Mouse (Mus musculus) liver, adult 2 months (tissue): ENCODE data around the gene Gstm4. TPM values are rescaled to one million over a fixed set of nuclear protein-coding genes. Genes with fewer than 3 reads are reported as not detected.

ENCODE experiments used
- DNase-seq: peaks from one replicate; pipeline ENCODE4 v3.0.0-alpha.2; 2011; ENCODE audit warnings: low read depth, low spot score; ENCODE audit errors: extremely low read depth
- H3K27ac ChIP-seq: fragments of 200-500 bp; replicated peaks from 2 replicates; pipeline ENCODE4 v1.5.1; 2012; ENCODE audit warnings: low read depth, mild to moderate bottlenecking, control low read depth, inconsistent platforms, low read length; ENCODE audit not compliant: insufficient read depth
- H3K27me3 ChIP-seq: fragments of 200-500 bp; 2 replicates; pipeline ENCODE4 v1.6.1; 2012; ENCODE audit warnings: mild to moderate bottlenecking, moderate library complexity, low read length, inconsistent platforms; ENCODE audit not compliant: control insufficient read depth, insufficient read depth
- H3K36me3 ChIP-seq: fragments of 200-500 bp; 2 replicates; pipeline ENCODE4 v1.6.1; 2012; ENCODE audit warnings: low read length, inconsistent platforms; ENCODE audit not compliant: control insufficient read depth, insufficient read depth
- H3K4me1 ChIP-seq: fragments of 200-500 bp; 2 replicates; pipeline ENCODE4 v1.6.1; 2011; ENCODE audit warnings: low read length; ENCODE audit not compliant: control insufficient read depth, insufficient read depth
- H3K4me3 ChIP-seq: fragments of 200-500 bp; 2 replicates; pipeline ENCODE4 v1.5.1; 2011; ENCODE audit warnings: low read depth, mild to moderate bottlenecking, control low read depth, low read length, moderate library complexity; ENCODE audit not compliant: insufficient read depth
- H3K79me2 ChIP-seq: fragments of 200-500 bp; 2 replicates; pipeline ENCODE4 v1.6.1; 2012; ENCODE audit warnings: inconsistent platforms, mild to moderate bottlenecking, low read length, moderate library complexity; ENCODE audit not compliant: control insufficient read depth, insufficient read depth
- H3K9ac ChIP-seq: fragments of 200-500 bp; 2 replicates; pipeline ENCODE4 v1.6.1; 2012; ENCODE audit warnings: low read depth, mild to moderate bottlenecking, control low read depth, inconsistent platforms, low read length
- CTCF ChIP-seq: fragments of 200-500 bp; IDR thresholded peaks from 2 replicates; pipeline ENCODE4 v1.5.1; 2011; ENCODE audit warnings: low read depth, low read length, control low read depth
- POLR2A ChIP-seq: fragments of 200-500 bp; IDR thresholded peaks from 2 replicates; pipeline ENCODE4 v1.6.1; 2011; ENCODE audit warnings: low read length, control low read depth; ENCODE audit not compliant: insufficient read depth; ENCODE audit errors: extremely low read depth
- WGBS: fragments of 180-500 bp; shearing (Covaris S2); methylation state at CpG from one replicate; pipeline ENCODE4 v1.1.7; 2018; 5-methylcytosine and 5-hydroxymethylcytosine counted together
- polyA plus RNA-seq: library from polyadenylated mRNA; depleted of rRNA; stranded (reverse); fragments of >200 nt; gene quantifications from 2 replicates; pipeline ENCODE4 v1.2.3, GENCODE M21; 2012
- total RNA-seq: library from RNA; depleted of rRNA; stranded (reverse); fragments of >200 nt; gene quantifications from 2 replicates; pipeline ENCODE4 v1.2.3, GENCODE M21; 2014

Gstm4 gene
- total and polyA plus RNA-seq, 2 experiments = 19.8 to 98.9 TPM

DNA sequence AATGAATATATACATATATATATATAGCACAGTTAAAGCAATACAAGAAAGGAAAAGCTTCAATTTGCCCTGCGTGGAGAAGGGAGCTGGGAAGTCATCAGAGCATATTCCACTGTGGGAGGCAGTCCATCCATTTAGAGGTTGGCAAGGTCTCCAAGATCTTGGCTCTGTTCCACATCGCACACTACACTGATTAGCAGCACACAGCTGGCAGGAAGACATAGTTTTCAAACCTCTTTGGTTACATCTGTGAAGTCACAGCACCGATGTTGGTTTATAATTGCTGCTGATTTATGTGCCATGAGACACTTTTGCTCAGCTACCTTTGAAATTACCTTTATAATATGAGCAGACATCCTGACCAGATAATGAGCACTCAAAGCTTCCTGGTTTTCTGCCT, 3.6 kb upstream of the Gstm4 start:
- TF ChIP-seq POLR2A (no peak), CTCF (no peak)
- no peak overlapping the region for H3K9ac ChIP-seq
- H3K36me3 ChIP-seq = no peaks in the 10 kb centered on the region
- peak; percentile 65 for DNase-seq
- no peak overlapping the region for H3K4me3 ChIP-seq
- 23% methylated on average over 3 of the region's 3 CpGs for WGBS
- H3K4me1 ChIP-seq = peaks cover 14% of the 10 kb centered on the region; the same call in 1 of the 2 replicates
- H3K27me3 ChIP-seq = no peaks in the 10 kb centered on the region
- no peaks in the 10 kb centered on the region for H3K79me2 ChIP-seq
- H3K27ac ChIP-seq = no peak overlapping the region

DNA sequence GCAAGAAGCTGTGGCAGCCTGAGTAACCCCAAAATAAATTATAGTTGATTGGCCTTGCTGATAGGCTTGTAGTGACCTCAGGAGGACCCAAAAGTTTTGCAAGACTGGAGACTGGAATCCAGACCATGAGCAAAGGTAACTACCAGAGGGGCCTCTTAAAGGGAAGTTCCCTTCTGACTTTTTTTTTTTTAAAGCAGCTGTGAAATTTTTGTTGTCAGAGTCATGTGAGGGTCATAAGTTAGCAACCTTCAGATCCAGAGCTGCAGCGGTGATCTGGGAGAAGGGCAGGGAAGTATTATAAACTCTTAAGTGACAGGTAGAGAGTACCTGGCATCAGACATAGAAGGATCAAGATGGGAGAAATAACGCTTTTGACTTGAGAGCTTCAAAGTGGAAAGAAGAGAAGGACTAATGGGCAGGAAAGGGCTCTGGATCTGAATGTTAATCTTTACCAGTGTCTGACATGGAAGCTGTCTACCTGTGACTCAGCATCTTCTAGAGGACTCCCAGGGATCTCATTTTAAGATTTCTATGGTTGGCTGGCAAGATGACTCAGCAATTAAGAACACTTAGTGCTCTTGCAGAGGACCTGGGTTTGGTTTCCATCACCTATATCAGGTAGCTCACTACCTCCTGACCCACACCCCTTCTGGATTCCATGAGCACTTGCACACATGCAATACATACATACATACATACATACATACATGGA, 2.4 kb upstream of the Gstm4 start:
- peak; percentile 70 for DNase-seq
- TF ChIP-seq CTCF (no peak), POLR2A (no peak)

DNA sequence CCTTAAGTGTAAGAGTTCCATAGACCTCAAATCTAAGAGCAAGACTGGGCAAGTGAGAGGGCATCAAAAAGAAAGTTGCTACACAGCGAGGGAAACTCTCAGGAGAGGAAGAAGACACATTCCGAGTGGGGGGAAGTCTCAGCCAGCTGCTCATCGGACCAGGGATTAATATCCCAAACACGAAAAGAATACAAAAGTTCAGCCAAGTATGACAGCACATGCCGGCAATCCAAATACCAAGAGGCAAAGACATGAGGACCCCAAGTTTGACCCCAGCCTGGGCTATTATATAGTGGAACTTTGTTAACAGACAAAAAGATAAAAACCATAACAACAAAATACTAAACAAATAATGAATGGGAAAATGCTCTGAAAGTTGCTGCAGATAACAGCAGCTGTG, 11.5 kb downstream of the Gstm4 start:
- WGBS = 58% methylated on average over 5 of the region's 5 CpGs
- H3K4me3 ChIP-seq = no peak overlapping the region
- H3K36me3 ChIP-seq = no peaks in the 10 kb centered on the region
- no peak overlapping the region for H3K27ac ChIP-seq
- DNase-seq = peak; percentile 34
- H3K79me2 ChIP-seq = no peaks in the 10 kb centered on the region
- H3K27me3 ChIP-seq = no peaks in the 10 kb centered on the region
- TF ChIP-seq POLR2A = no peak
- TF ChIP-seq CTCF = no peak
- H3K4me1 ChIP-seq = peaks cover 22% of the 10 kb centered on the region
- H3K9ac ChIP-seq = no peak overlapping the region

More for the DNA sequence above, 2.4 kb upstream of the Gstm4 start:
- Histone ChIP-seq H3K36me3 (no peaks in the 10 kb centered on the region), H3K4me3 (no peak overlapping the region), H3K9ac (no peak overlapping the region), H3K27me3 (no peaks in the 10 kb centered on the region), H3K27ac (no peak overlapping the region), H3K79me2 (no peaks in the 10 kb centered on the region), H3K4me1 (peaks cover 16% of the 10 kb centered on the region; the same call in 1 of the 2 replicates)
- WGBS = 77% methylated on average over 2 of the region's 2 CpGs

GRCm38 (mm10) chr3:108032113-108032512, 12.6 kb downstream of the Gstm4 start:
- Histone ChIP-seq H3K27ac (0 out of 2 replicates have a peak overlapping the region, but pooled peaks have one; percentile 33), H3K4me3 (no peak overlapping the region), H3K4me1 (peaks cover 22% of the 10 kb centered on the region), H3K79me2 (no peaks in the 10 kb centered on the region), H3K9ac (no peak overlapping the region), H3K27me3 (no peaks in the 10 kb centered on the region), H3K36me3 (no peaks in the 10 kb centered on the region)
- TF ChIP-seq CTCF (no peak), POLR2A (no peak)
- peak; percentile 90 for DNase-seq

GRCm38 (mm10) chr3:108028641-108029365, 15.9 kb downstream of the Gstm4 start:
- Histone ChIP-seq H3K79me2 (no peaks in the 10 kb centered on the region), H3K27me3 (no peaks in the 10 kb centered on the region), H3K9ac (no peak overlapping the region), H3K36me3 (no peaks in the 10 kb centered on the region), H3K4me1 (peaks cover 38% of the 10 kb centered on the region), H3K4me3 (no peak overlapping the region), H3K27ac (0 out of 2 replicates have a peak overlapping the region, but pooled peaks have one; percentile 1)
- 86% methylated on average over 4 of the region's 4 CpGs for WGBS
- peak; percentile 75 for DNase-seq
- TF ChIP-seq POLR2A = no peak
- no peak for TF ChIP-seq CTCF
